Mouse (Mus musculus) G1E (cell line): Measurements from ENCODE around the gene Krt26. TPM values are rescaled to one million over a fixed set of nuclear protein-coding genes. Genes with fewer than 3 reads are reported as not detected.

Source experiments
- ATAC-seq: 2 replicates; pipeline ENCODE4 v1.8.0; 2016; ENCODE audit warnings: mild to moderate bottlenecking; ENCODE audit not compliant: insufficient number of reproducible peaks, poor library complexity, low FRiP score, severe bottlenecking; ENCODE audit errors: extremely low read depth
- DNase-seq: peaks from one replicate; pipeline ENCODE4 v3.0.0; 2012; ENCODE audit warnings: low spot score
- H3K27me3 ChIP-seq: 2 replicates; pipeline ENCODE4 v1.6.1; 2012; ENCODE audit warnings: mild to moderate bottlenecking, low read length, inconsistent platforms; ENCODE audit not compliant: insufficient read depth
- H3K36me3 ChIP-seq: replicated peaks from 2 replicates; pipeline ENCODE3; 2012; ENCODE audit warnings: mild to moderate bottlenecking, inconsistent platforms
- H3K4me1 ChIP-seq: 2 replicates; pipeline ENCODE4 v1.6.1; 2012; ENCODE audit warnings: low read depth, low read length, inconsistent platforms, mixed read lengths; ENCODE audit not compliant: insufficient read depth
- H3K4me3 ChIP-seq: 2 replicates; pipeline ENCODE4 v1.5.1; 2012; ENCODE audit warnings: low read depth, mild to moderate bottlenecking, inconsistent platforms, low read length, moderate library complexity, mixed read lengths
- H3K9me3 ChIP-seq: replicated peaks from 2 replicates; pipeline ENCODE4 v1.6.1; 2012; ENCODE audit warnings: inconsistent platforms
- CTCF ChIP-seq: IDR thresholded peaks from 2 replicates; pipeline ENCODE4 v1.5.1; 2012; ENCODE audit warnings: low read depth, low read length, inconsistent platforms, mixed read lengths
- GATA1 ChIP-seq: IDR thresholded peaks from 2 replicates; pipeline ENCODE4 v1.6.1; 2012; ENCODE audit warnings: borderline replicate concordance, low read length, inconsistent platforms, mixed read lengths
- GATA2 ChIP-seq: IDR thresholded peaks from 2 replicates; pipeline ENCODE4 v1.6.1; 2012; ENCODE audit warnings: low read depth, low read length, inconsistent platforms, borderline replicate concordance
- POLR2AphosphoS5 ChIP-seq: IDR thresholded peaks from 2 replicates; pipeline ENCODE4 v1.6.1; 2012; ENCODE audit warnings: low read depth, low read length, inconsistent platforms; ENCODE audit not compliant: insufficient replicate concordance
- TAL1 ChIP-seq: conservative IDR thresholded peaks from 2 replicates; pipeline ENCODE4 v1.6.1; 2012; ENCODE audit warnings: low read depth, low read length, inconsistent platforms, mixed read lengths
- polyA plus RNA-seq: library from polyadenylated mRNA; stranded (reverse); fragments of >175 nt; gene quantifications from 2 replicates; pipeline ENCODE4 v1.2.3, GENCODE M21; 2012
- total RNA-seq, 2 experiments: library from RNA; stranded (forward) in 1 of 2; stranded (reverse) in 1 of 2; fragments of 200-1000 nt in 1 of 2; fragments of >200 nt in 1 of 2; fragmentation: Nextera tagmentation in 1 of 2; gene quantifications; 2 replicates each; pipeline ENCODE4 v1.2.3; 2014 to 2017

Gene Krt26
- total and polyA plus RNA-seq, 3 experiments: 0.11 TPM; not detected in 2

DNA sequence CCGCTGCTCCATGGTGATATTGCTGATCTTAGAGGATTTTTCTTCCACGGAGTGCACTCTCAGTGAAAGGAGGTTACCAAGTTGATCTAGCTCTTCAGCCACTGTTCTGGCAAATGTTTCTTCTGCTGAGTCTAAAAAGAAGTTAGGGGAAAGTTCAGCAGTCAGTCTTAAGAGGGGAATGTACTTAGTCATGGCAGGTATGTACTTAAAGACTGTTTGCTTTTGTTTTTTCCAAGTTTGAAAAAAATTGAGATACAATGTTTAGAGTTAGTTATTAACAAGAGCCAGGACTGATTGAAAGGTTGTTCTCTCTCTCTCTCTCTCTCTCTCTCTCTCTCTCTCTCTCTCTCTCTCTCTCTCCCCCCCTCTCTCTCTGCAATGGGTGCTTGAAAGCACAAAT lies 8.1 kb downstream of the Krt26 start:
- no peak overlapping the region for H3K4me3 ChIP-seq
- H3K4me1 ChIP-seq: no peaks in the 10 kb centered on the region
- no peaks in the 10 kb centered on the region for H3K36me3 ChIP-seq
- no peaks in the 10 kb centered on the region for H3K9me3 ChIP-seq
- TF ChIP-seq TAL1 (no peak), POLR2AphosphoS5 (no peak), CTCF (no peak), GATA1 (no peak), GATA2 (no peak)
- DNase-seq: no peak
- no peak for ATAC-seq
- no peaks in the 10 kb centered on the region for H3K27me3 ChIP-seq

DNA sequence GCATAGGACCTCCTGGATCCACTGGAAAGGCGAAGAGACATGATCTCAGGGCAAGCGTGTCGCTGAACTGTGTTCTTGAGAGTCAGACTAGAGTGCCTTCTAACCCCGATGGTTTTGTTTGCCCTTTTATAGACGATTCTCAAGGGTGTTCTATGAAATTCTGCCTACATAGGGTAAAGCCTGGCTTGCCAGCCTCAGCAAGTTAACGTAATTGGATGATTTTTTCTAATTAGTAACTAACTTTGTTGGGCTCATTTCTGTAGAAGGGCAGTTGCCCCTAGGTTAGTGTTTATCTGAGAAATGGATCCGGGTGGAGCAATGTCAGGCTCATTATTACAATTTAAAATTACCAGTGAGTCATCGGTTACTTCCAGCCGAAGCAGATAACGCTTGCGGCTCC lies 14.9 kb downstream of the Krt26 start, which contains the start of gene Krt25:
Gene Krt25 (minus strand): TSS at position 101 of the 400 bp plus-strand sequence.
- Histone ChIP-seq H3K9me3 (no peaks in the 10 kb centered on the region), H3K27me3 (peaks cover 8% of the 10 kb centered on the region; the same call in 1 of the 2 replicates), H3K4me1 (no peaks in the 10 kb centered on the region), H3K36me3 (no peaks in the 10 kb centered on the region), H3K4me3 (no peak within 1 kb of the TSS)
- TF ChIP-seq GATA2 (no peak), POLR2AphosphoS5 (no peak), GATA1 (no peak), TAL1 (no peak), CTCF (no peak)
- DNase-seq (no peak), ATAC-seq (no peak)

DNA sequence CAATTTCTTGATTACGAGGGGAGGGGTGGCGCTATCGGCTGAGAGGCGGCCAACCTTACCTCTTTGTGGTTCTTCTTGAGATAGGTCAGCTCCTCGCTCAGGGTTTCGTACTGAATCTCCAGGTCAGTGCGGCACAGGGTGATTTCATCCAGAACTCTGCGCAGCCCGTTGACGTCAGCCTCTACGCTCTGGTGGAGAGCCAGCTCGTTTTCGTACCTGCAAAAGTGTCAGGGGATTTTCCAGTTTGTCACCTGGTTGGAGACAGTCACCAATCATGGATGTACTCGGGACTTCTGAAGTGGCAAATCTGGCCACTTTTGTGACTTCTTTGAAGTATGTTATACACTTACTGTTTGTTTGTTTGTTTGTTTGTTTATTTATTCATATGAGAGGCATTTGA lies 16.7 kb downstream of the Krt26 start:
- Histone ChIP-seq H3K27me3 (peaks cover 8% of the 10 kb centered on the region; the same call in 1 of the 2 replicates), H3K4me1 (no peaks in the 10 kb centered on the region), H3K9me3 (no peaks in the 10 kb centered on the region), H3K36me3 (no peaks in the 10 kb centered on the region), H3K4me3 (no peak overlapping the region)
- ATAC-seq (no peak), DNase-seq (no peak)
- TF ChIP-seq GATA2 (no peak), POLR2AphosphoS5 (no peak), CTCF (no peak), GATA1 (no peak), TAL1 (no peak)

DNA sequence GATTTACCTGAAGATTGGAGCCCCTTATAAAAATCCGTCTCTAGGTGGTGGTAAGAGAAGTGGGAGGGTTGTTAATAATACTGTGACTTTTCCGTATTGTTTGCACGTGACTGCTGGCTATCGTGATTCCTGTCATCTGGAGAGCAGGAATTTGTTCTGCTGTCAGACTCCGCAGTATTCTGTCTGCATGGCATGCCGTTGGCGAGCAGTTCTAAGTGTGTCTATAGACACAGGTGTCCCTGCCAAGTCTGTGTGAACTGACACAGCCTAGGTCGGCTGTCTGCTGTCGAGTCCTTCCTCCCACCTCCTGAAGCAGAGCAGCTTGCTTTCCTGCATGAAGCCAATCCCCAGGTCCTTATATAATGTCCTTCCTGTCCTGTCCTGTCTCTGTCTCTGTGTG lies 18.6 kb downstream of the Krt26 start:
- Histone ChIP-seq H3K9me3 (no peaks in the 10 kb centered on the region), H3K36me3 (no peaks in the 10 kb centered on the region), H3K4me3 (no peak overlapping the region), H3K27me3 (peaks cover 8% of the 10 kb centered on the region; the same call in 1 of the 2 replicates), H3K4me1 (no peaks in the 10 kb centered on the region)
- no peak for TF ChIP-seq POLR2AphosphoS5
- TF ChIP-seq CTCF: no peak
- TF ChIP-seq TAL1: no peak
- TF ChIP-seq GATA2: no peak
- no peak for TF ChIP-seq GATA1
- ATAC-seq (no peak), DNase-seq (no peak)

DNA sequence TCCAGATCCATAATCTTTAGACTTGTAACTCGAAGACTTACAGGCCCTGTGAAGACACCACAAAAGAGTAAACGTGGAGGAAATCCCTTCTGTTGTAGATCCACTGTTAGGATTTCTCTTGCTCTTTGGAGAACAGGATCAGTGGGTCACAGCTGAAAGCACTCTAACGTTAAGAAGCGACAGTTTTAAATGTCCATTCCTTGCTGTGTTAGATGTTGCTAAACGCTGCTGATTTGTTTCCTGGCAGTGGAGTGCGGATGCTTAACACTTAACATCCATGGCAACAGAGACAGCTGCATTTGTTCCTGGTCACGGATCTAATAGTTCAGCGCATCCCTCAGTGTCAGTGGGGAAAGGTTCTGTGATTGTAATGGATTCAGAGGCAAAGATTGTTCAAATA lies 21.2 kb downstream of the Krt26 start:
- no peaks in the 10 kb centered on the region for H3K36me3 ChIP-seq
- H3K4me1 ChIP-seq: no peaks in the 10 kb centered on the region
- H3K4me3 ChIP-seq: no peak overlapping the region
- TF ChIP-seq POLR2AphosphoS5 (no peak), TAL1 (no peak), GATA2 (no peak), CTCF (no peak), GATA1 (no peak)
- peaks cover 5% of the 10 kb centered on the region; the same call in 1 of the 2 replicates for H3K27me3 ChIP-seq
- DNase-seq (no peak), ATAC-seq (no peak)
- no peaks in the 10 kb centered on the region for H3K9me3 ChIP-seq

DNA sequence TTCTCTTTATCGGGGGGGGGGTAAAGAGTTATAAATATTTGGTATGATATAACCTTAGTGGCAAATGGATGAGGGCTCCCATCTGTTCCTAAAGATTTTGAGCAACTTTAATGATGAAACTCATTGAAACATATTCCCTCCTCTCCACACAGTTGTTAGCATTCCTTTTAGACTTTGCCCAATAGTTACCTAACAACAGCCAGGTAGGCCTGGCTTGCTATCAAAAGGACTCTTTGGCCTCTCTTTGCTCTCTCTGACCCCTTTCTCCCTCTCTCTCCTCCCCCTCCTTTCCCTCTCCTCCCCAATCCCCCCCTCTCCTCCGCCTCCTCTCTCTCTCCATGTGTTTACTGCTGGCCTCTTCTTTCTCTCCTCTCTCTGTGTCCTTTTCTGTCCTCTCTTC lies 23.2 kb downstream of the Krt26 start:
- no peak for DNase-seq
- Histone ChIP-seq H3K4me3 (no peak overlapping the region), H3K4me1 (no peaks in the 10 kb centered on the region), H3K9me3 (no peaks in the 10 kb centered on the region), H3K36me3 (no peaks in the 10 kb centered on the region), H3K27me3 (peaks cover 5% of the 10 kb centered on the region; the same call in 1 of the 2 replicates)
- no peak for ATAC-seq
- TF ChIP-seq POLR2AphosphoS5 (no peak), GATA1 (no peak), GATA2 (no peak), TAL1 (no peak), CTCF (no peak)
